Mouse (Mus musculus) thymus, adult 18-20 months (tissue): ENCODE data around the gene Siah2.
A peak's percentile ranks its signal among the peaks of the same experiment; 100 is the strongest.

ENCODE experiments used
- DNase-seq, 2 experiments: peaks; one replicate each; pipeline ENCODE4 v3.0.0; 2022; ENCODE audit warnings: mixed read lengths in 2 of 2

Siah2 gene

DNA sequence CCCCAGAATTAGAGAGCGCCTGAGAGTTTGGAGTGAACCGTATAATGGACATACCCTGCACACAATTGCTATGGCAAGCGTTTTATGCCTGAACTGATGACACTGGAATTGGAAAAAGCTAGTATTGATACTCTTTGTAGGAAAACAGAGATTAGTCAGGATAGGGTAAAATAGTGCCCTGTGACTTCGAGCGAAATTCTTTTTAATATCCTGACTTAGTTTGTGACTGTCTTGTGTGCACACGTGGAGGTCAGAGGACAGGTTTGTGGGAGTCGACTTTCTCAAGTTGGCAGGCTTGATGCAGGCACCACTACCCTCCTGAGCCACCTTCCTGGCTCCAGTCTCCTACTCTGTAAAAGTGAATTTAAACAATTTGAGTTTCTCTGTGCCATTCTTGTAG lies 1.1 kb upstream of the Siah2 start:
- DNase-seq = no peak

GRCm38 (mm10) chr3:58691374-58691939 lies 743 bp downstream of the Siah2 start:
- DNase-seq = peak; percentile 37 to 39

- DNase-seq = peak; percentile 23 to 51
Observed at GRCm38 (mm10) chr3:58690619-58691373, 1.4 kb downstream of the Siah2 start.

DNA sequence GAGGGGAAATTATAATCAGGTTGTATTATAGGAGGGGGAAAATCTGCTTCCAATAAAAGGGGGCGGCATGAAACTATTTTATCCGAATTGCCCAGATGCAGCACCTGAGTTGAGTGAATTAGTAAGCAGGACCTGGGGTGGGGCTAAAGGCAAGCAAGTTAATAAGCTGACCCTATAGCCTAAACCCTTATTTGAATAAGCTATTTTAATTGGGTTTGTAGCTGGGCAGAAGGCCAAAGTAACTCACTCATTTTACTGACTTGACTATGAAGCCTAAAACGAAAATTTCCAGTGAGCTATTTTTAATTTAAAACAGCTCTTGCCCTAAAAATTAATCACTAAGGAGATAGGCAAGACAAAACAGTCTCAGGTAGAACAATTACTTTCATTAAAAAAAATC lies 2.5 kb downstream of the Siah2 start:
- DNase-seq = no peak

DNA sequence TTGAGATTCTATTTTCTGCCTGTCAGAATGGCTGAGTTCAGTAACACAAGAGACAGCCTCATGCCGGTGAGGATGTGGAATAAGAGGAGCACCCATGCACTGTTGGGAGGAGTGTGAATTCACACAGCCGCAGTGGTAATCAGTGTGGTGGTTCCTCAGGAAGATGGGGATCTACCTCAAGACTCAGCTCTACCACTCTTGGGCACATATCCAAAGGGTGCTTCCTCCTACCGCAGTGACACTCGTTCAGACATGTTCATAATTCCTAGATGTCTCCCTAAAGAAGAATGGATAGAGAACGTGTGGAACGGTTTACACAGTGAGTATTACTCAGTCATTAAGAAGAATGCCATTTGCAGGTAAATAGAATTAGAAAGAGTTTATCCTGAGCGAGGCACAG lies 3.1 kb downstream of the Siah2 start:
- DNase-seq = no peak

DNA sequence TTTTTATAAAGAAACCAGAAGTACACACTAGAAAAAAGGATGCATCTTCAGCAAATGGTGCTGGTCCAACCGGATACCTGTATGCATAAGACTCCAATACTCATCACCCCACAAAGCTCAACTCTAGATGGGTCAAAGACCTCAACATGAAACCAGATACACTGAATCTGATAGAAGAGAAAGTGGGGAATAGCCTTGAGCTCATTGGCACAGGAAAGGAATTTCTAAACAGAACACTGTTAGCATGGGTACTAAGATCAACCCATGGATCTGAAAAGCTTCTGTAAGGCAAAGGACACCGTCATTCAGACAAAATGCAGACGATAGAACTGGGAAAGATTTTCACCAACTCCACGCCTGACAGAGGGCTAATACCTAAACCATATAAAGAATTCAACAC lies 3.6 kb downstream of the Siah2 start:
- no peak for DNase-seq

GRCm38 (mm10) chr3:58686922-58687284 lies 5.3 kb downstream of the Siah2 start:
- DNase-seq = no peak

- no peak for DNase-seq
Observed at GRCm38 (mm10) chr3:58686206-58686921, 5.8 kb downstream of the Siah2 start.

DNA sequence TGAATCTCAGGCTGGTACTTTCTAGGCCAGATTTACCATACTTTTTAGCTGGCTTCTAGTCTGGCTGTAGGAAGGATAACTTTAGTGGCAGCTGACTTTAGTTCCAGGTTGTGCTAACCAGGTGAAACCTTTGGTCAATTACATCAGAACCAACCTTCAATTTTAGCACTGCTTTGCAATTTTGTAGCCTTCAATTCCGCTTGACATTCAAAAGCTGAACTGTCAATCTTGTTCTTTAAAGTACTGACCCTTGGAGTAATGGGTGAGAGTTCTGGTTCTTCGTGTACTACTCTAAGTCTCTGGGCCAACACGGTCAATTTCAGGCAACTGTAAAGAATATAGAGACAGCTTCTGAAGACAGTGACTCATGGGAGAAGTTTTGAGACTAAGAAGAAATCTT lies 6.8 kb downstream of the Siah2 start:
- no peak for DNase-seq

DNA sequence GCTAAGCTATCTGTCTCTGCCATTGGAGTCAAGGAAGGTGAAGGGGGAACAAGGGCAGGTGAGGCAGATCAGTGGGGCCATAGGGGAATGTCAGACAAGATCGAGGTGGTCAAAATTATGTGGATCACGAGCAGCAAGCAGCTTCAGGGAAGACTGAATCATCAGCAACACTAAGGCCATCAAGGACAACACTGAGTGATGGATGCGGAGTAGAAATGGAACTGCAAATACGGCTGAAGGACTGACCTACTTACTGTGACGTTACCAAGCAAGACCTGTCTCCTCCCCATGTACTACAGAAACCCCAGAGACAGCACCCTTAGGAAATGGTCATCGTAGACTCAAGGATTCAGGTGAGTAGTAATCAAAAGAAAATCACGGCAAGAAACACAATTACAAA lies 8.9 kb downstream of the Siah2 start:
- DNase-seq = no peak

DNA sequence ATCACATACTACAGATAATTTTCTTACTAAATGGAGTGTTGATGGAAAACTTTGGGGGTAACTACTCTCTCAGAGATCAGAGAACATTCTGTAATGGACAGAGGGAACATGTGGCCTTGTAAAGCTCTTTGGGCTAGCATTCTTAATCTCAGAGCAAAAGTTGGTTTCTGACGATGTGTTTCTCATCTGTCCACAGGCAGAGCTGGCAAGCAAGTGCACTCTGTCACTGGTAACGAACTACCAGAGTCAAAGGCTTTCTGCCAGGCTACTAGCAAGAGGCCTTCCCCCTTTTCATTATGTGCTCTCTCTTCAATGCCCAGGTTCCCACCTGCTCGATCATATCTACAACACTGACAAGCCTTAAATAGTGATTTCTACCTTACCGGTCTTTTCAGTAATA lies 9.9 kb downstream of the Siah2 start:
- no peak for DNase-seq

DNA sequence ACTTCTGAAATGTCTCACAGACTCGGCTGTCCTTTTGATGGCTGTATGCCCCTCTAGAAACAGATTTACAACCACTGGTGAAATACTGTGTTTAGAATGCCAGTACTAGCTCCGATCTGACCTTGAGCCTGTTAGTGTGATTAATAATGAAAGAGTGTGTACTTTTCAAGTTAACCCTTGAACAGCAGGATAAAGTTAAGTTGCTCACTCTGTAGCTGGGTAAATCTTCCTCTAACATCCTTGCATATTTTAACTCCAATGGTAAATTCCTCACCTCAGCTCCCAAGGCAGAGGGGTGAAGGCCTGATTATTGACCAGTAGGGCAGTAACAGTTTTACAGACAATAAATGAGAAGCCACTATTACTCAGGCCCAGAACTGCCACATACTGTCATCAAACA lies 10.4 kb downstream of the Siah2 start:
- no peak for DNase-seq

- DNase-seq = no peak
Observed at GRCm38 (mm10) chr3:58680943-58681637, 11.1 kb downstream of the Siah2 start.

GRCm38 (mm10) chr3:58679996-58680395 lies 12.2 kb downstream of the Siah2 start:
- DNase-seq = no peak

DNA sequence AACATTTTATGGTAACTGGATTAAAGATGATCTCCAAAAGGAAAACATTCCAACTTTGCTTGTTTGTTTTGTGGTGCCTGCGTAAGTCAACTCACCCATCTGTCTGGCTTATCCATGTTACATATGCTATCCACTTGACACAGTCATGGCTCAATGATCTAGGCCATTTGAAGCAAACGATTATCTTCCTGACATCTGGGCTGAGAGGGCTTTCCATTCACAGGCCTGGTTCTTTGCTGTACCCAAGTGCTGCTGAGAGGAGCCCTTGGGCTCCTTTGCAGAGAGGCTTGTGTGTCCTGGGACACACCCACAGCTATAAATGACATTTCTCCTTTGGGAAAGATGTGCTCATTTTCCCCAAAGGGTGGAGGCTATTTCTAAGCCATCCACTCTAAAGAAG lies 13.3 kb downstream of the Siah2 start:
- no peak for DNase-seq

GRCm38 (mm10) chr3:58678384-58678783 lies 13.8 kb downstream of the Siah2 start:
- no peak for DNase-seq

GRCm38 (mm10) chr3:58677615-58678014 lies 14.6 kb downstream of the Siah2 start:
- DNase-seq = no peak

- no peak for DNase-seq
Observed at GRCm38 (mm10) chr3:58673295-58673694, 18.9 kb downstream of the Siah2 start.

DNA sequence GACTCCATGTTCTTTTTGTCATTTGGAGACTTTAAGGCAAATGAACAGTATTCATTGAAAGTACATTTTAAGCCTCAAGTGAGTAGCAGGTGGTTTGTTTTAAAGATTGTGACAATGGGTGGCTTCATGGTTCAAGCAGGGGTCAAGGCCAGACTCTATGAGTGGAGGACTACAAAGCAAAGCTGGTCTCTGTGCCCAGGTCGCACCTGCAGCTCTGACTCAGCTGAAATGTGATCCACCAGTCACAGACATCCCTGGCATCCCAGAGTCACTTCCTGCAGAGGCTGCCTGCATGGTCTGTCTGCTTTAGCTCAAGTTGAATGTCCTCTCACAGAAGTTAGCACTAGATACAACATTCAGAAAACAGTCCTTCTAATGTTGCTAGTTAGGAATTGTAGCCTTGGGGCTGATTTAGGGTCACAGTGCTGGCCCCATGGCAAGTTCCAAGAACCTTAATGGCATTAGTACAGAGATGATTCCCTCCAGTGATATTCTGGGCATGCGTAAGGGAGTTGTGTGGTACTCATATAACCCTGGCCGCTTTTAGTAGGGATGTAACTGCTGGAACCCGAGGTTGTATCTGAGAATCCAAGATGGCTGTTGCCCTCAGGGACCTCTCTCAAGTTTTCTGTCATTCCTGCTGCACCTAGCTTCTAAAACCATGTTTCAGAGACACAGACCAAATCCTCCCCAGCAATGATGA lies 19.6 kb downstream of the Siah2 start:
- DNase-seq = no peak

GRCm38 (mm10) chr3:58671616-58672250 lies 20.5 kb downstream of the Siah2 start:
- no peak for DNase-seq

- DNase-seq = no peak
Observed at GRCm38 (mm10) chr3:58663970-58664369, 28.2 kb downstream of the Siah2 start.

DNA sequence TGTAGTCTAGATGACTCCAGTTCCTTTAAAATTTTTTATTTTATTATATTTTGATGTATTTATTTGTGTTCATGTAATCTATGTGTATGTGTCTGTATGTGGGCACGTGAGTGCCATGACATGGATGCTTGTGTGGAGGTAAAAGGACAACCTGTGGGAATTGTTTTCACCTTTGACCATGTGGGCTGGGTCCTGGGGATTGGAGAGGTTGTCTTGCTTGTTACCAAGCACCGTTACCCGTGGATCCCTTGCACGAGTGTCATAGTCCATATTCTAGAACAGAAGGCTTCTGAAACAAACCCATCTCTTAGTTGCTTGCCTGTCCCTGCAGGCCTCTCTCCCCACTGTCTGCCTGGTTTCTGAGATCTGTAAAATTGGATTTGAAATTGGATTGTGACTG lies 31.6 kb downstream of the Siah2 start:
- DNase-seq = no peak
